Mouse (Mus musculus): ENCODE measurements around the gene 2010111I01Rik.
"Not testable (repeated sequence)": the region's sequence is repeated elsewhere in the genome, so short reads cannot be mapped to it uniquely, and the experiment has no call there.

2010111I01Rik gene

GRCm38 (mm10) chr13:63074676-63074991, 109.9 kb downstream of the 2010111I01Rik start:
- DNase-seq (ENCODE audit: low read depth, low spot score) = no peak

- no peak for DNase-seq (ENCODE audit: low read depth, low spot score)
These were observed 110.7 kb downstream of the 2010111I01Rik start for GRCm38 (mm10) chr13:63075331-63075855.

DNA sequence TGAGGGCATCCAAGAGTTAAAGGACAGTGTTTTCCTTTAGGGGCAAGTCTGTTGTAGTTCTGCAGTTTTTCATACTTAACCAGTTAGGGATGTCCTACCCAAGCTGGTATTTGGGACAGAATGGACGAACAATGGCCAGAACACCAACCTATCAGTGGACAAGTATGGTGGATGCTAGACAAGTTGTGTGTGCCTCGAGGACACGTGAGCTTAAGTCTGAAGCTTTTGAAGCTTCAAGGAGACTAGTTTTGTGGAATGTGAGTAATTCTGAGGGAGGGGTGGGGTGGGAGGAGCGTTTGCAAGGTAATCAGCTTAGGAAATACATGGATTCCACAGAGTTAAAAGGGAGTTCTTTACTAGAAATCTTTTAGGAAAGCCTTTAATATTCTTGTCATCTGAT, 115.5 kb downstream of the 2010111I01Rik start:
- DNase-seq (ENCODE audit: low read depth, low spot score) = no peak

- no peak for DNase-seq (ENCODE audit: low read depth, low spot score)
These were observed 116.1 kb downstream of the 2010111I01Rik start for GRCm38 (mm10) chr13:63080823-63081222.

- DNase-seq (ENCODE audit: low read depth, low spot score) = no peak
These were observed 118.0 kb downstream of the 2010111I01Rik start for GRCm38 (mm10) chr13:63082555-63083136.

DNA sequence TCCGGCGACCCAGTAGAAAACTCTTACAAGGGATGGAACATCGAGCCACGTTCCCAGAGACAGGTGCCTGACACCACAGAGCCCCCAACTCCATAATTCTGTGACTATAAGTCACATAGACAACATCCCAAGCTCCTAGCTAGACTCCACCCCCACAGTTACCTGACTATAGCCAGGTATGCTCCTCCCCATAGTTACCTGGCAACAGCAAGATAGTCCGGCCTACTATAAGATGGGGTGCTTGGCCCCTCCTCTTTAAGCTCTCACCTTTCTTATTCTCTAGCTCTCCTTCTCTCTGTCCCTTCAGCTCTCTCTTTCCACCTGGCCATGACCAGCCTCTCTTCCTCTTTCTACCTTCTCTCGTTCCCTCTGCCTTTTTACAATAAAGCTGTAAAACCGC, 118.4 kb downstream of the 2010111I01Rik start:
- DNase-seq (ENCODE audit: low read depth, low spot score) = not testable (repeated sequence)

DNA sequence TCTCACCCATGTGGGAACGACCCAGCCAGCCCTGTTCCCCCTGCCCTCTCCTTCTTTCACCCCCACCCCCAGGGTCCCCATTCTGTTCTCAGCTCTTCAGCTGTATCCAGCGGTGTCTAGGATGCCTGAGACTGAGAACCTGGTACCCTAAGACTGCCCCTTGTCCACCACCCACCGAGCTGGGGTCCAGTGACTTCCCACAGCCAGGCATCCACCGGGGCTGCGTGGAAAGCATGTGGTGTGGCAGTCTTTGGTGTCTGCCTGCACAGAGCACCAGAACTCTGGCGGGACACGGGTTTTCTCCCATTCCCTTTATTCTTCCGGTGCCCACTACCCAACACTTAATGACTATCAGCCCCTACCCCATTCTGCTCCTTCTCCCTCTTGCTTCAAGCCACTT, 119.0 kb downstream of the 2010111I01Rik start:
- DNase-seq (ENCODE audit: low read depth, low spot score) = no peak

GRCm38 (mm10) chr13:63087865-63088683, 123.4 kb downstream of the 2010111I01Rik start:
- no peak for DNase-seq (ENCODE audit: low read depth, low spot score)

DNA sequence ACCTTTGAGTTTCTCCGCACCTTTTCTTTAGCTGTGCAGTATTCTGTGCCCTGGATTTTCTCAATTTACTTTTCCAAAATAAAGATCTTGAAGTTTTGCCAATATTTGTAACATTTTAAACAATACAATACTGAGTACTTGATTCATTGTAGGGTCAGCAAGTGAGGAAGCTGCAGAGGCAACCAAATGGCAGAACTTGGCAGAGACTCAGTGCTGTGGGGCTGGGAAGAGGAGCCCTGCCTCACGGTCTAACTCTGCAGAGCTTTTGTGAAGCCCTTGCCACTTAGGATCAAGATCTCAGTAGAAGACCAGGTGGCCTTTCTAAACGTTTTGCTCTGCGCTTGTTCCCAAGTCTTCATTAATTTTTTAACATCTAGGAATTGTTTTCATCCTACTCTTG, 124.8 kb downstream of the 2010111I01Rik start:
- no peak for DNase-seq (ENCODE audit: low read depth, low spot score)

DNA sequence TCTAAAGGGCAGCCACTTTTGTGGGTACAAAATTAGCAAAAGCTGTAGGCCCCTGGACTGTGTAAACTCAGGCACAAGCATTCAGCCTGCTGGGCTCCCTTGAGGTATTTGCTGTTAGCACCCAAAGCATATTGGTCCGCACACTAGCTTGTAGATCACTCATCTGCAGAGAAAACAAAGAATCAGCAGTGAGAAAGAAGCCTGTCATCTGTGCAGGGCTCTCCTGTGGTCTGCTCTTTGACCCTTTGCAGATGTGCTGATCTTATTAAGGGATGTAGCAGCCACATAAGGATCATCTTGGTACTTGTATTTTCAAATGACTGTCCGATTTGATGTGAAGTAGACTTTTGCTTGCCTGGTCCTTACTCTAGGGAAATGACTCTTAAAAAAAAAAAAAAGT, 126.6 kb downstream of the 2010111I01Rik start:
- no peak for DNase-seq (ENCODE audit: low read depth, low spot score)

DNA sequence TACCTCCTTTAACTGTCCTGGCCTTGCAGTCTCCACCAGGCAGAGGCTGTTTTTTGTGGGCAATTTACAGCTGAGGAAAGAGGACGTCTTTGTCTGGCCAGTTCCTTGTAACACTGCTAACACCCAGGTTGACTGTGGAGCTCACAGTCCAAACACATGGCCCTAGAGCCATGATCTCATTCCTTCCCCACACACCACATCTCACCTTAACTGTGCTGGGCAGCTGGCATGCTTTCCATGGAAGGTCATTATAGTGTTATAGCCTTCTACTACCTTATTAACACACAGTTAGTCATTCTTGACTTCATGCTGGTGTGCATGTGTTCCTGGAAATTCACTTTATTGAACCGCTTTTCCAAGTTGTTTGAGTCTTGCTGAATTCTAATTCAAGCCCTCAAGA, 127.6 kb downstream of the 2010111I01Rik start:
- no peak for DNase-seq (ENCODE audit: low read depth, low spot score)

GRCm38 (mm10) chr13:63092874-63093273, 128.2 kb downstream of the 2010111I01Rik start:
- no peak for DNase-seq (ENCODE audit: low read depth, low spot score)

- no peak for DNase-seq (ENCODE audit: low read depth, low spot score)
These were observed 128.9 kb downstream of the 2010111I01Rik start for GRCm38 (mm10) chr13:63093636-63094035.

DNA sequence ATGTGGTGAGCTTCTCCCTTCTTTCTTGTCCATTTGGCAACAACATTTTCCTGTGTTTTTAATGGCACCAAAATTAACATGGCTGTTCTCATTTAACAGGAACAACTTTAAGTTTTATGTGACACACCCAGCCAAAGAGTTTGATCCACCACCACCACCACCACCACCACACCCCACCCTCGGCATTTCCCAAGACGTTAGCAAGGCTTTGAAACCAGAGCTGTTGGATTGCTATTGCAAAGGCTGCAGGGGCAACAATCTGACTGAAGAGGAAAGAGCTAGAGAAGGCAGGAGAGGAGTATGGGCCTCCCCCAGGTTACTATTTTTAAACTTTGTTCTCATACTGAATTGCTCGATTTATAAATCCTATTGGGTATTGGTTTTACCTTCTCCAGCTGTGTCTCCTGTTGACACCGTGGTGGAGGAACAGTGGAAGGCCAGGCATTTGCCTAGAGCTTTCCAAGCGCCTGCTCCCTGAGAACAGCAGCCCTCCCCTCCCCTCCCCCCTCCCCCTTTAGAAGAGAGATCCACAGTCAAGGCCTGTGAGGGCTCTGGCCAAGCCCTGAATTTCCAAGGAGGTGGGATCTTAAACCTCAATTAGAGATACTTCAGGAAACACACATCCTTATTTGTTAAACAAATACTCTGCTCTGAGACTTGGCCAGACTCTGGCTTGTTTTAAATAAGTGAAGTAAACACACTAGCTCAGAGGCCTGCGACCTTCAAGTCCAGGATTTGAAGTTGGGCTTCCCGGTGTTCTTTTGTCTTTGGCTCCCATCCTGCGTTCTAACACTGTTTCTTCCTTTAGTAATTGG, 129.8 kb downstream of the 2010111I01Rik start:
- no peak for DNase-seq (ENCODE audit: low read depth, low spot score)

GRCm38 (mm10) chr13:63096764-63097163, 132.1 kb downstream of the 2010111I01Rik start:
- DNase-seq (ENCODE audit: low read depth, low spot score) = no peak

GRCm38 (mm10) chr13:63097440-63097930, 132.8 kb downstream of the 2010111I01Rik start:
- no peak for DNase-seq (ENCODE audit: low read depth, low spot score)

- DNase-seq (ENCODE audit: low read depth, low spot score) = no peak
These were observed 137.1 kb downstream of the 2010111I01Rik start for GRCm38 (mm10) chr13:63101761-63102160.

GRCm38 (mm10) chr13:63102848-63103585, 138.3 kb downstream of the 2010111I01Rik start:
- DNase-seq (ENCODE audit: low read depth, low spot score) = no peak

DNA sequence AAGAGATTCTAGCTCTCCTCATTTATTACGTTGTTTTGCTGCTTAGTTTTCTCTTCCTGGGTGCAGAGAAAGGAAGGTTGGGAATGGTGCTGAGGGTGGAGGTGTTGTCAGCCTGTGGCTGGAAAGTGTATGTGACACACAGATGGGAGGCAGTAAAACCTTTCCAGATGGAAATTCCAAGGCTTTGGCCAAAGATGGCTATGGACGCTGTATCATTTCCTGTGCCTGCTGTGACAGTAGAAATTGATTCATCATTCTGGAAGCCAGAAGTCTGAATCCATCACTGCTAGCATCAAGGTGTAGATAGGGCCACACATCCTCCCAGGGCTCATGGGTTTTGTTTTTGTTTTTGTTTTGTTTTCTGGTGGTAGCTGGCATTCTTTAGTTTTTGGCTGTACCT, 141.9 kb downstream of the 2010111I01Rik start:
- DNase-seq (ENCODE audit: low read depth, low spot score) = no peak

DNA sequence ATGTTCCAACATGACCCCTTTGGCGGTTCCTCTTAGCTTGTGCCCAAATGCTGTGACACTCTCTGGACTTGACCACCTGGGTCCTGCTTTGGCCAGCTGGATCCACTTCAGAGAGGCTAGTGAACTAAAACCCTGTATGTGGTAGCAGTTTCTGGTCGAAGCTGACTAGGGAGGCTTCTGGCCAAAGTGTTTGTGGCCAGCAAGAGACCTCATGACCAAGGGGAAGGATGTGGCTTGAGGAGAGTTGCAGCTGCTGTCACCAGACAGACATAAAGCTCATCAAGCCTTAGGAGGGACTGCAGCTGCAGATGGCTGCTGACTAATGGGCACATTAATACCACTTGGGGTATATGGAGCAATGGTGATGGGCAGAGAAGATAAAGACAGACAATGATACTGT, 143.9 kb downstream of the 2010111I01Rik start:
- DNase-seq (ENCODE audit: low read depth, low spot score) = no peak

DNA sequence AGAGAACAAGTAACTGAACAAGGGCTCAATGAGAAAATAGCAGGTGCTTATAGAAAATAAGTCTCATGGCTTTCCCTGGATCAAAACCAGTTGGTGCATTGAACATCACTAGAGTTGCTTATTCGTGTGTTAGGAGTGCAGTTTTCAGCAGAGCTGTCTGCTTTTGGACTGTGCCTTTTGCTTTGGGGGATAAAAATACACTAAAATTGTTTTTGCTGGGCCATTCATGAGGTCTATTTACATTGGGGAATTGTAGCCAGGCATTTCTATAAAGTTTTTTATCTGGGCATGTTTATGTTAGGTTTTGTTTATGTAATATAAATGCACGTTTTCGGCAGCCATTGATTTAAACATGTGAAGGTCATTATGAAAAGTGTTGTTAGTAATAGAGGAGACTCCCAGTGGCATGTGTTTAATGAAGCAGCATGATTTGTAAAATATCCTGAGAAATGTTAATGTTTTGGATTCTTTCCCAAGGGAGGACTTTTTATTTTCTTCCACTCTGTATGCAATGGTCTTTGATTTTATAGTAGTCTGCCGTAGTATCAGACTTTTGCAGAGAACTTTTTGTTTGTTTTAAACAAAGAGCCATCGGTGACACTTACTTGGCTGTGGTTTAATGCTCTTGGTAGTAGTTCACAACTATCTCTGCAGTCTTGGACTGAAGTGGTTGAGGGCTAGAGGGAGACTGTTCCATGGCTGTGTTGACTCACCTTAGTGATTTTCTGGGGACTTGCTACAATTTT, 146.8 kb downstream of the 2010111I01Rik start:
- DNase-seq (ENCODE audit: low read depth, low spot score) = no peak
